Mouse (Mus musculus) G1E (cell line): ENCODE results near the gene Ift43. TPM values are rescaled to one million over a fixed set of nuclear protein-coding genes. Genes with fewer than 3 reads are reported as not detected.

Experiments used
- ATAC-seq: 2 replicates; pipeline ENCODE4 v1.8.0; 2016; ENCODE audit warnings: mild to moderate bottlenecking; ENCODE audit not compliant: insufficient number of reproducible peaks, poor library complexity, low FRiP score, severe bottlenecking; ENCODE audit errors: extremely low read depth
- DNase-seq: peaks from one replicate; pipeline ENCODE4 v3.0.0; 2012; ENCODE audit warnings: low spot score
- H3K27me3 ChIP-seq: 2 replicates; pipeline ENCODE4 v1.6.1; 2012; ENCODE audit warnings: mild to moderate bottlenecking, low read length, inconsistent platforms; ENCODE audit not compliant: insufficient read depth
- H3K36me3 ChIP-seq: replicated peaks from 2 replicates; pipeline ENCODE3; 2012; ENCODE audit warnings: mild to moderate bottlenecking, inconsistent platforms
- H3K4me1 ChIP-seq: 2 replicates; pipeline ENCODE4 v1.6.1; 2012; ENCODE audit warnings: low read depth, low read length, inconsistent platforms, mixed read lengths; ENCODE audit not compliant: insufficient read depth
- H3K4me3 ChIP-seq: 2 replicates; pipeline ENCODE4 v1.5.1; 2012; ENCODE audit warnings: low read depth, mild to moderate bottlenecking, inconsistent platforms, low read length, moderate library complexity, mixed read lengths
- H3K9me3 ChIP-seq: replicated peaks from 2 replicates; pipeline ENCODE4 v1.6.1; 2012; ENCODE audit warnings: inconsistent platforms
- CTCF ChIP-seq: IDR thresholded peaks from 2 replicates; pipeline ENCODE4 v1.5.1; 2012; ENCODE audit warnings: low read depth, low read length, inconsistent platforms, mixed read lengths
- GATA1 ChIP-seq: IDR thresholded peaks from 2 replicates; pipeline ENCODE4 v1.6.1; 2012; ENCODE audit warnings: borderline replicate concordance, low read length, inconsistent platforms, mixed read lengths
- GATA2 ChIP-seq: IDR thresholded peaks from 2 replicates; pipeline ENCODE4 v1.6.1; 2012; ENCODE audit warnings: low read depth, low read length, inconsistent platforms, borderline replicate concordance
- POLR2AphosphoS5 ChIP-seq: IDR thresholded peaks from 2 replicates; pipeline ENCODE4 v1.6.1; 2012; ENCODE audit warnings: low read depth, low read length, inconsistent platforms; ENCODE audit not compliant: insufficient replicate concordance
- TAL1 ChIP-seq: conservative IDR thresholded peaks from 2 replicates; pipeline ENCODE4 v1.6.1; 2012; ENCODE audit warnings: low read depth, low read length, inconsistent platforms, mixed read lengths
- polyA plus RNA-seq: library from polyadenylated mRNA; stranded (reverse); fragments of >175 nt; gene quantifications from 2 replicates; pipeline ENCODE4 v1.2.3, GENCODE M21; 2012
- total RNA-seq, 2 experiments: library from RNA; stranded (forward) in 1 of 2; stranded (reverse) in 1 of 2; fragments of 200-1000 nt in 1 of 2; fragments of >200 nt in 1 of 2; fragmentation: Nextera tagmentation in 1 of 2; gene quantifications; 2 replicates each; pipeline ENCODE4 v1.2.3; 2014 to 2017

Gene Ift43
- total and polyA plus RNA-seq, 3 experiments = 0.09 to 0.93 TPM; not detected in 1

DNA sequence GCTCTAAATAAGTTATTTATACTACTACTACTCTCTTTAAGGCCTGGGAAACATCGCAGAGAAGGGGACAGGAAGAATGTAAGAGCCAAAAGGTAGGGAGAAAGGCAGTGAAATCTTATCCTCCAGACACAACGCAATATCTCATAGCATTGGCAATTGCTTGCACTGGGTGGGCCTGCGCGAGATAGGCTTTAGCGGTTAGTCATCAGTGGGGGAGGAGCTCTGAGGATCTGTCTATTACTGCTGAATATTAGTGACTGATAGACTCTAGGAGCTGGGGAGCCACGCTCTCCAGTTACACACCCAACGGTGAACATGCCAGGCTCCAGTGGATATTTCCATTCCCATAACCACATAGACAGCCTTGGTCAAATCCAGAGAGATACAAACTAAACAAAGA, 114.6 kb downstream of the Ift43 start:
- ATAC-seq (no peak), DNase-seq (no peak)
- Histone ChIP-seq H3K36me3 (no peaks in the 10 kb centered on the region), H3K9me3 (no peaks in the 10 kb centered on the region), H3K27me3 (peaks cover 18% of the 10 kb centered on the region), H3K4me3 (no peak overlapping the region), H3K4me1 (no peaks in the 10 kb centered on the region)
- no peak for TF ChIP-seq TAL1
- TF ChIP-seq POLR2AphosphoS5 = no peak
- TF ChIP-seq GATA2 = no peak
- TF ChIP-seq CTCF = no peak
- TF ChIP-seq GATA1 = no peak

DNA sequence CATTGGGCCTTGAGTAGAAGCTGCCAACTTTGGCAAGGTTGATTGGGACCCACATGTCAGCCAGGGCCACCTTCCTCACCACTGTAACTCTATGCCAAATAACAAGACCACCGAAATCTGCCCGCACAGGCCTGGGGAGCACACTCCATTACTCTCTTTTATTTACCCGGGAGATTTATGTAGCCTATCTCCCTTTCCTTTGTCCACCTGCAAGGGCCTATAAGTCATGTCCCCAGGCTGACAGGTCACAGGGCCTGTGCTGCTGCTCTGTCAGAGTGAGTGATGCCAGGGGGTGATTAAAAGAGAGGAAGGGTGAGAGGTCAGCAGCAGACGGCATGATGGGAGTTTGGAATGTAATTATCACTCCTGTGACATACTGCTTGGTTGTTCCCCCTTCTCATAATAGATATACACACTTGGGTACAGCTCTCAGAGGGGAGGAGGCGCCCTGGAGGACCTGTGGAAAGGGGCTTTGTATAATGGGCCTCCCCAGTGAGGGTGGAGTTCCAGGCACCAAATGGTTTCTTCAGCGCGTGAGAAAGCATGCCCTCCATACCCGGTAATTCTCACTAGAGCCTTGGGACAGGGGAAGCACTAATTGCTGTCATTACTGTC, 121.2 kb downstream of the Ift43 start:
- Histone ChIP-seq H3K36me3 (no peaks in the 10 kb centered on the region), H3K9me3 (no peaks in the 10 kb centered on the region), H3K4me1 (no peaks in the 10 kb centered on the region), H3K4me3 (no peak overlapping the region), H3K27me3 (peaks cover 6% of the 10 kb centered on the region; the same call in 1 of the 2 replicates)
- DNase-seq = no peak
- TF ChIP-seq POLR2AphosphoS5 = no peak
- TF ChIP-seq GATA2 = no peak
- no peak for TF ChIP-seq GATA1
- no peak for TF ChIP-seq TAL1
- TF ChIP-seq CTCF = no peak
- ATAC-seq = no peak

DNA sequence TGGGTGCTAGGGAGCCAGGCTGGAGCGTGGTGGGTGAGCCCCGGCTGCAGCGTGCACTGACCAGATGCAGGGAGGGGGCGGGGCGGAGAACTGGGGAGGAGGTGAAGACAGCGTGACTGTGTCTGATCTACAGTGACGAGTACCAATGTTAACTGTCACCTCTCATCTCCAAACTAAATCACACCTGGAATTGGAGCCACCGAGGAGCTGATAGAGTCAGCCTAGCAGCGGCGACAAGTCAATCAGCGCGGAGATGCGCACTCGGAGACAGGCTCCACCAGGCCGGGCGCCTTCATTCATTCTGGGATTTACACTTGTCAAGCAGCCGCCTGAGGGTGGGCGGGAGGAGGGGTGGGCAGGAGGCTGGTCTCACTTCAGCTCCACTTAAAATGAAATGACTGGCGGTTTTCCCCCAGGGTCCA, 128.8 kb downstream of the Ift43 start:
- Histone ChIP-seq H3K4me1 (no peaks in the 10 kb centered on the region), H3K27me3 (peaks cover 19% of the 10 kb centered on the region), H3K4me3 (no peak overlapping the region), H3K9me3 (no peaks in the 10 kb centered on the region), H3K36me3 (no peaks in the 10 kb centered on the region)
- ATAC-seq (no peak), DNase-seq (no peak)
- no peak for TF ChIP-seq CTCF
- TF ChIP-seq TAL1 = no peak
- TF ChIP-seq GATA1 = no peak

Other genes starting within 250 kb of the Ift43 start
- gene Tgfb3, start 3.5 kb upstream of the Ift43 start, total RNA-seq (2014; fragmentation: Nextera tagmentation) = 0.75 and 0.83 TPM in 2 replicates
- 0.44 and 0.99 TPM in 2 replicates for gene Tgfb3, start 3.5 kb upstream of the Ift43 start, total RNA-seq (2017)
- gene Tgfb3, start 3.5 kb upstream of the Ift43 start, polyA plus RNA-seq = 0.14 and 0.15 TPM in 2 replicates
- gene Gpatch2l, start 159.3 kb downstream of the Ift43 start, total RNA-seq (2014; fragmentation: Nextera tagmentation) = 58.1 and 95.0 TPM in 2 replicates
- 53.9 and 56.4 TPM in 2 replicates for gene Gpatch2l, start 159.3 kb downstream of the Ift43 start, total RNA-seq (2017)
- gene Gpatch2l, start 159.3 kb downstream of the Ift43 start, polyA plus RNA-seq = 17.9 and 18.4 TPM in 2 replicates